Mouse (Mus musculus): ENCODE measurements at regions not wholly inside any gene's neighbourhood (a gene's known extent, or its start where the extent isn't known, plus 50 kb on each side); places are given as distances from the start of the nearest gene placed in this dataset.
A peak's percentile ranks its signal among the peaks of the same experiment; 100 is the strongest.

DNA sequence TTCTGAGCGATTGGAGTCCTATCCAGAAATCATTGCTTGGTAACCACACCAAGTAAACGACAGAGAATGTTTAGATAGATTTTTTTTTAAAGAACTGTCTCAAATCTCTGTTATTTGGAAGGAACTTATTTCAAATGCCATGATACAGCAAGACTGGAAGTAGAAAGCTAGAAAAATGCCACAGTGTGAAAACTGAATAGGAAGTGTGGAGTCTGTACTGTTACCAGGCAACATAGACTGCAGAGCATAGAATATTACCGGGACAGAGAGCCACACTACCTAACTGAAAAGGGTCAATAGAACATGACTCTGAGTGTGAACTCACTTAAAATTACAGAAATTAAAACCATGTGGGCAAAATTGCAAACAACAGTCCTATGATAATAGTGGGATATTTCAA is 52.4 kb upstream of the Adcy1 start:
- intact Hi-C loops (cut with DNase I), result loop anchor here (5.0 kb wide), 1 partner anchor 51 kb away; the partner anchor contains the start of gene Adcy1
- peak in 1 of 2 experiments; percentile 39 for DNase-seq (ENCODE audit: extremely low spot score in 1 of 2, low spot score in 2 of 2)

GRCm38 (mm10) chr11:6999329-6999728 is 64.0 kb upstream of the Adcy1 start:
- intact Hi-C loops (cut with DNase I), result no loop called here
- DNase-seq (ENCODE audit: extremely low spot score in 1 of 2, low spot score in 2 of 2), result no peak

GRCm38 (mm10) chr11:6998810-6999209 is 64.5 kb upstream of the Adcy1 start:
- intact Hi-C loops (cut with DNase I), result no loop called here
- DNase-seq (ENCODE audit: extremely low spot score in 1 of 2, low spot score in 2 of 2), result no peak

GRCm38 (mm10) chr11:6997508-6997907 is 65.8 kb upstream of the Adcy1 start:
- no peak for DNase-seq (ENCODE audit: extremely low spot score in 1 of 2, low spot score in 2 of 2)
- intact Hi-C loops (cut with DNase I), result no loop called here

DNA sequence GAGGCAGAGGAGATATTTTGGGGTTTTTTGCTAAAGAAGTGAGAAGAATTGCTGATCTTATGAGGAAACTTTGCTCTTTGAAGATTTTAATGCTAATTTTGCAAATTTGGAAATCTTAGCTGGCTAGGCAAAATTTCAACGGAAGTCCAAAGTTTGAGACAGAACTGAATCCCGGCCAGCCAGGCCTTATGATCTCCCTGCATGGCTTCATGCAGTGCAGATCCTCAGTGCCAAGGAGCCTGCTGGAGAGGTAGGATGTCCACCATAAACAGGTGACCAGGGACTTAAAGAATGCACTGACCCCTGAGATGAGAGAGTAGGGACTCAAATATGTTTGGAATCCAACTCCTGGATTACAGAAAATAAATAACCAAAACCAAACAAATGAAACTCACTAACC is 69.6 kb upstream of the Adcy1 start:
- intact Hi-C loops (cut with DNase I), result no loop called here
- DNase-seq (ENCODE audit: extremely low spot score in 1 of 2, low spot score in 2 of 2), result no peak

DNA sequence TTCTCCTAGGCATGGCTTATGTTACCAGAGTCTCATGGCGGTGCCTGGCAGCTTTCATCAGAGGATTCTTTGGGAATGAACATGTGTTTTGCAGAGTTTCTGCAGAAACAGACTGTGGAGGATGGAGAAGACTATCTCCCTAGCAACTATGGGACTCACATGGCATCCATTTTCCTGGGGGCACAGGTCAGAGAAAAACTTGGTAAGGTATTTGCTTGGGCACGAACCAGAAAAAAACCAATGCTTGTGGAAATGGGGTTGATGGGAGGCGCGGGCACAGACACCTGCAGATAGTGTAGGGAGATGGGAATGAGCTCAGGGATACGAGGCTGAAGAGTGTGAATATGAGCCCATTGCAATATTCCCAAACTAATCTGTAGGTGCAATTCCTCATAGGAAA is 71.7 kb upstream of the Adcy1 start:
- DNase-seq (ENCODE audit: extremely low spot score in 1 of 2, low spot score in 2 of 2), result no peak

GRCm38 (mm10) chr11:6990711-6991110 is 72.6 kb upstream of the Adcy1 start:
- no peak for DNase-seq (ENCODE audit: extremely low spot score in 1 of 2, low spot score in 2 of 2)
- intact Hi-C loops (cut with DNase I), result no loop called here

More for the DNA sequence above, 71.7 kb upstream of the Adcy1 start:
- intact Hi-C loops (cut with DNase I), result no loop called here

DNA sequence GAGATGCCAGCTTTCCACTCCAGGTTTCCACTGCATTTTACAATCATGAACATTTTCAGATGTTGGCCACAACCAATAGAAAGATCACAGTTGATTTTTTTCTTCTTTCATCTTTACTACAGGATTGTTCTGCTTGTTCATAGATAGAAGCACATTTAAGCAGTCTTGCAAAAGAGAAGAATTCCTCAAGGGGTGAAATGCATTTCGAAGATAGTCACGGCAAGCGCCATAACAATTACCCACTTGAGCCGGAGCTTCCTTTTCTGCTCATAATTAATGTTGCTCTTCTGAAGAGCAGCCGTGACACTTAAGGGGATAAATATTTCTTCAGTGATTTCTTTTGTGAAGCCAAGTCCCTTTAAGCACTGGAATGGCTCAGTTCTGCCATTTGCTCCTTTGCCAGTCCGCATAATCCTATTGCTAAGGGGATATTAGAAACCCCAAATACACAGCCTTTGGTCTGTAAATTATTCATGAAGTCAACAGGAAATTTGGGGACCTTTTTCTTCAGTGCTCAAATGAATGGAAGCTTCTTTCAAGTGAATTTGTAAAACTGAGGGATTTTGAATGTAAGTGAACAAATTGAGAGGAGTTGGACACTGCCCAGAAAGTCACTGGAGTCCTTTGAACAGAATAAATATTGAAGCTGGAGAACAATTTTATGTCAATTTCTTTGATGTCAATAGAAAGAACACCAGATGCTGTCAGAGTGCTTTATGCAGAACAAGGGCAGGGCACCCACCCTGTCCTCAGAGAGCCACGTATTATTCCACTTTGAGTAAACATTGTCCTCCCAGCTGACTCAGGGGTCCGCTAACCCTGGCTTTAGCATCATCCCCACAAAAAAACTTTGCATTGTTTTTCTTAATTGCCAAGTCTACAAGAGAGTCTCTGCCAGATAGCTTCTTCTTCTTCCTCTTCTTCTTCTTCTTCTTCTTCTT is 74.1 kb upstream of the Adcy1 start:
- intact Hi-C loops (cut with DNase I), result no loop called here
- DNase-seq (ENCODE audit: extremely low spot score in 1 of 2, low spot score in 2 of 2), result no peak

DNA sequence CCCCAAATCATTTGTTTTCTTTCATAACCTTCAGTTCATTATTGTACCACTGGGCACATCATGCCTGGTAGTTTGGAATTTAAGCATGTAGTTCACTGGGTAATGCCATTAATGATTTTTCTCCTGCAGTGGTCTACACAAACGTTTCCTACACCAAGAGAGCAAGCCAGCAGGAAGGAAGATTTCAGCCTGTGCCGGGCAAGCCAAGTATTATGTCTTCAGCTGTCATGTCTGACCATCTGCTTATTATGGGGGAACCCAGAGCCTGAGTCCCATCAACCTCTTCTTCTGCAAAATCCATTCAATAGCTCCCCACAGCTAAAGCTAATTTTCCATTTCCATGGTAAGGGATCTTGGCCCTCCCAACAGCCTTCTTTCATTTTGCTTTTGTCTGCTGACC is 75.3 kb upstream of the Adcy1 start:
- intact Hi-C loops (cut with DNase I), result no loop called here
- DNase-seq (ENCODE audit: extremely low spot score in 1 of 2, low spot score in 2 of 2), result no peak

DNA sequence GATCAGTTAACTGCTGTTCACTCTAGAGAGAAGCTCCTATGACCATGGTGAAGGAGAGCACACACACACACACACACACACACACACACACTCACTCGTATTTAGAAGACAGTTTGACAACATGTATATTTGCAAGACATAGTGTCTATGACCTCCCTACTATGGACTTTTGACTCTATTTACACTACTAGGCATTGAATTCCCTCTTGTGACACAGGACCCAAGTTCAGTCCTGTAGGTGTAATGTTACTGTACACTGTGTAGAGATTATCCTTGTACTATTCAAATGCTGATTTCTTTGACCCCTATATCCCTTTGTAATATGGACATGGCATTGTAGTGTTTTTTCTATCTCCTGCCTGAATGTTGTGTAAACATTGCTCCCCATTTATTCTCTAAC is 76.2 kb upstream of the Adcy1 start:
- DNase-seq (ENCODE audit: extremely low spot score in 1 of 2, low spot score in 2 of 2), result no peak
- intact Hi-C loops (cut with DNase I), result no loop called here

GRCm38 (mm10) chr11:6982076-6982475 is 81.2 kb upstream of the Adcy1 start:
- intact Hi-C loops (cut with DNase I), result no loop called here

GRCm38 (mm10) chr11:6979656-6980055 is 83.6 kb upstream of the Adcy1 start:
- DNase-seq (ENCODE audit: extremely low spot score in 1 of 2, low spot score in 2 of 2), result no peak
- intact Hi-C loops (cut with DNase I), result no loop called here

More at GRCm38 (mm10) chr11:6982076-6982475, 81.2 kb upstream of the Adcy1 start:
- no peak for DNase-seq (ENCODE audit: extremely low spot score in 1 of 2, low spot score in 2 of 2)

DNA sequence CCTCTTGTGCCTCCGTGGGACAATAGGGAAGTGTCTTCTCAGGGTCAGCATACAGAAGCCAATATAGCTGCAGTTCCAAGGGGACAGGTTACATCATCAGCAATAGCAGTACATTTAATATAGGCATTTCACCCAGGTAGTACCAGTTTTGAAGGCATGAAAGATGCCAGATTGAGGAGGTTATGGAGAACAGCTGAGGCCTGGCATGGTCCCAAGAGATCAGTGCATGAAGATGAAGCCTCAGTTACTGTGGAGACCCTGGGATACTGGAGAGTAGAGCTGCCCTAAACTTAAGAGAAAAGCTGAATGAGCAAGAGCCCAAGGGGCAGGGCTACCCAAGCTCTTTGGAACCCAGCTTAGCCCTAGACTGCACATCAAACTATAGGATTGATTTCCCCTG is 94.1 kb upstream of the Adcy1 start:
- intact Hi-C loops (cut with DNase I), result no loop called here
- no peak for DNase-seq (ENCODE audit: extremely low spot score in 1 of 2, low spot score in 2 of 2)

DNA sequence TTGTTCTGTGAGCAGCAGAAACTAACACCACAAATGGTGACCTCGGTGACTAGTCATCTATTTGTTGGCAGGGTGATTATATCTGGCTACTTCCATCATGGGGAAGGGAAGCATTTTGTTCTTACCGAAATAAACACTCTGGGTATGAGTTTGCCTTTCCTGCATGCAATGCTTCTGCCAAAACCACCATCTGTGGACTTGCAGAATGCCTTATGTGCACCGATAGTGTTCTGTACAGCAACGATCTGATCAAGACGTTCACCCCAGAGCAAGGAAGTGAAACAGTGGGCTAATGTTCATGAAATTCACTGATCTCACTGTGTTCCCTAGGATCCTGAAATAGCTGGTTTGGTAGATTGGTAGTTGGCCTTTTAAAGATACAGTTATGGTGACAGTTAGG is 96.3 kb upstream of the Adcy1 start:
- intact Hi-C loops (cut with DNase I), result no loop called here
- DNase-seq (ENCODE audit: extremely low spot score in 1 of 2, low spot score in 2 of 2), result peak in 1 of 2 experiments; percentile 20

- intact Hi-C loops (cut with DNase I), result no loop called here
- DNase-seq (ENCODE audit: extremely low spot score in 1 of 2, low spot score in 2 of 2), result no peak
Observed at GRCm38 (mm10) chr11:6964524-6964923, 98.8 kb upstream of the Adcy1 start.

GRCm38 (mm10) chr11:6963600-6963999 is 99.7 kb upstream of the Adcy1 start:
- intact Hi-C loops (cut with DNase I), result no loop called here
- DNase-seq (ENCODE audit: extremely low spot score in 1 of 2, low spot score in 2 of 2), result no peak

GRCm38 (mm10) chr11:6962786-6963575 is 100.3 kb upstream of the Adcy1 start:
- DNase-seq (ENCODE audit: extremely low spot score in 1 of 2, low spot score in 2 of 2), result no peak
- intact Hi-C loops (cut with DNase I), result no loop called here

DNA sequence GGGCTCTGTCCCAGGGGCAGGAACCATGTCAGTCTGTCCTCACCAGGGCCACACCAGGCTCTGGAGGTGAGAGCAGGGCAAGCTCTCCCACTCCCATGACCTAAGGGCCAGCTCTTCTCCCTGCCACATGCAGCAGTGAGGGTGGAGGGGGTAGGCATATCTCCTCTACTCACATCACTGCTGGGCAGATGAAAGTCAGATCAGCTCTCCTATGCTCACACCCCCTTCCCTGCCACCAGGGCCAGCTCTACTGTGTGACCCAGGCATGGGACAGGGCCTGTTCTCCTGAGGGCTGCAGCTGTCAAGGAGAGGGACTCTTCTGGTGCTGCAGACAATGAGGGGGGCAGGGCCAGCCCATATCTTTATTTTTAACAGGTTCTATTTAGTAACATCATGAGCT is 101.0 kb upstream of the Adcy1 start:
- DNase-seq (ENCODE audit: extremely low spot score in 1 of 2, low spot score in 2 of 2), result no peak
- intact Hi-C loops (cut with DNase I), result no loop called here

DNA sequence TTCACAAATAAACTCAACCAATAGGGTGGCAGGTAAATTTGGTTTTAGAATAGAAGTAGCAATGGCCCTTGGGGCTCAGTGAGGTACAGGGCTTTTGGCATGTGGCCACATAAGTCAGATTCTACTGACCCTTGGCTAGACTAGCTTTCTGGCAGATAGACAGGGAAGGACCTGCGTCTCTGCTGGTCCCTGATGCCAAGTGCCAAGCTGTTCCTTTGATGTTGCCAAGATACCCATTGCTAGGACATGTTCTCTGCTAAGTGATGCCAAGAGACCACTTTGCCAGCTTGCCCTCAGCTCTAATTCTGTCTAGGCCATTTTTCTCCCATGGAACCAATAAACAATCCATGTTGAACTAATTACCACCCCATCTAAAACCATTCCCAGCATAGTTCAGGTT is 110.5 kb upstream of the Adcy1 start:
- intact Hi-C loops (cut with DNase I), result no loop called here
- no peak for DNase-seq (ENCODE audit: extremely low spot score in 1 of 2, low spot score in 2 of 2)

- intact Hi-C loops (cut with DNase I), result no loop called here
- DNase-seq (ENCODE audit: extremely low spot score in 1 of 2, low spot score in 2 of 2), result no peak
Observed at GRCm38 (mm10) chr11:6951361-6951760, 111.9 kb upstream of the Adcy1 start.
